Mouse (Mus musculus): ENCODE data around the gene Rae1. TPM values are rescaled to one million over a fixed set of nuclear protein-coding genes. Genes with fewer than 3 reads are reported as not detected.
A peak's percentile ranks its signal among the peaks of the same experiment; 100 is the strongest.

Gene Rae1
- polyA plus RNA-seq, 1 experiment from 2014 or later = 148 TPM

GRCm38 (mm10) chr2:173040803-173041202 is 40.9 kb downstream of the Rae1 start:
- H3K27ac ChIP-seq = no peak overlapping the region
- H3K4me2 ChIP-seq = no peak overlapping the region

GRCm38 (mm10) chr2:173041242-173041641 is 41.3 kb downstream of the Rae1 start:
- Histone ChIP-seq H3K9ac (no peak overlapping the region), H3K36me3 (0 out of 2 replicates have a peak, but pooled peaks cover under 1% of the 10 kb centered on the region), H3K27me3 (no peaks in the 10 kb centered on the region), H3K4me2 (no peak overlapping the region), H3K27ac (no peak overlapping the region), H3K9me3 (no peaks in the 10 kb centered on the region), H3K4me1 (peaks cover 9% of the 10 kb centered on the region), H3K4me3 (no peak overlapping the region)
- ATAC-seq (ENCODE audit: insufficient number of reproducible peaks, insufficient read depth, low FRiP score, low TSS enrichment, low read depth) = no peak
- 59% methylated on average over 5 of the region's 5 CpGs for WGBS

More at GRCm38 (mm10) chr2:173040803-173041202, 40.9 kb downstream of the Rae1 start:
- 82% methylated on average over 3 of the region's 3 CpGs for WGBS
- Histone ChIP-seq H3K36me3 (peaks cover 5% of the 10 kb centered on the region; the same call in 1 of the 2 replicates), H3K27me3 (no peaks in the 10 kb centered on the region), H3K4me3 (no peak overlapping the region), H3K9ac (no peak overlapping the region), H3K9me3 (no peaks in the 10 kb centered on the region), H3K4me1 (peaks cover 9% of the 10 kb centered on the region)
- no peak for ATAC-seq (ENCODE audit: insufficient number of reproducible peaks, insufficient read depth, low FRiP score, low TSS enrichment, low read depth)

GRCm38 (mm10) chr2:173041893-173042292 is 42.0 kb downstream of the Rae1 start:
- Histone ChIP-seq H3K4me1 (peaks cover 15% of the 10 kb centered on the region), H3K4me2 (no peak overlapping the region), H3K9ac (no peak overlapping the region), H3K4me3 (no peak overlapping the region), H3K36me3 (no peaks in the 10 kb centered on the region), H3K9me3 (no peaks in the 10 kb centered on the region), H3K27me3 (no peaks in the 10 kb centered on the region), H3K27ac (no peak overlapping the region)
- ATAC-seq (ENCODE audit: insufficient number of reproducible peaks, insufficient read depth, low FRiP score, low TSS enrichment, low read depth) = no peak
- WGBS = 79% methylated on average over 1 of the region's 1 CpGs

- Histone ChIP-seq H3K4me2 (no peak overlapping the region), H3K9ac (no peak overlapping the region), H3K27me3 (no peaks in the 10 kb centered on the region), H3K9me3 (no peaks in the 10 kb centered on the region), H3K4me1 (peaks cover 15% of the 10 kb centered on the region), H3K27ac (no peak overlapping the region), H3K36me3 (no peaks in the 10 kb centered on the region), H3K4me3 (no peak overlapping the region)
- no peak for ATAC-seq (ENCODE audit: insufficient number of reproducible peaks, insufficient read depth, low FRiP score, low TSS enrichment, low read depth)
- 56% methylated on average over 11 of the region's 11 CpGs for WGBS
These were observed 42.7 kb downstream of the Rae1 start for GRCm38 (mm10) chr2:173042504-173043162.

GRCm38 (mm10) chr2:173044198-173044970 is 44.5 kb downstream of the Rae1 start:
- ATAC-seq (ENCODE audit: insufficient number of reproducible peaks, insufficient read depth, low FRiP score, low TSS enrichment, low read depth) = no peak
- no peak overlapping the region for H3K4me2 ChIP-seq
- H3K9ac ChIP-seq = no peak overlapping the region
- no peaks in the 10 kb centered on the region for H3K9me3 ChIP-seq
- no peaks in the 10 kb centered on the region for H3K27me3 ChIP-seq
- H3K27ac ChIP-seq = no peak overlapping the region
- H3K4me1 ChIP-seq = peaks cover 15% of the 10 kb centered on the region
- no peak overlapping the region for H3K4me3 ChIP-seq
- WGBS = 78% methylated on average over 18 of the region's 18 CpGs
- no peaks in the 10 kb centered on the region for H3K36me3 ChIP-seq

GRCm38 (mm10) chr2:173046582-173047297 is 46.8 kb downstream of the Rae1 start:
- H3K27ac ChIP-seq = no peak overlapping the region
- no peak overlapping the region for H3K4me2 ChIP-seq
- WGBS = 42% methylated on average over 15 of the region's 15 CpGs
- H3K36me3 ChIP-seq = no peaks in the 10 kb centered on the region
- H3K9me3 ChIP-seq = no peaks in the 10 kb centered on the region
- ATAC-seq (ENCODE audit: insufficient number of reproducible peaks, insufficient read depth, low FRiP score, low TSS enrichment, low read depth) = no peak
- H3K9ac ChIP-seq = no peak overlapping the region
- peaks cover 27% of the 10 kb centered on the region for H3K4me1 ChIP-seq
- no peaks in the 10 kb centered on the region for H3K27me3 ChIP-seq
- H3K4me3 ChIP-seq = no peak overlapping the region

- Histone ChIP-seq H3K9ac (no peak overlapping the region), H3K4me1 (peaks cover 27% of the 10 kb centered on the region), H3K27me3 (no peaks in the 10 kb centered on the region), H3K4me3 (no peak overlapping the region), H3K4me2 (no peak overlapping the region), H3K36me3 (no peaks in the 10 kb centered on the region), H3K27ac (no peak overlapping the region), H3K9me3 (no peaks in the 10 kb centered on the region)
- 0 out of 2 replicates have a peak, but pooled peaks have one; percentile 5 for ATAC-seq (ENCODE audit: insufficient number of reproducible peaks, insufficient read depth, low FRiP score, low TSS enrichment, low read depth)
- 68% methylated on average over 5 of the region's 5 CpGs for WGBS
These were observed 47.6 kb downstream of the Rae1 start for GRCm38 (mm10) chr2:173047471-173047870.

- Histone ChIP-seq H3K27me3 (no peaks in the 10 kb centered on the region), H3K36me3 (no peaks in the 10 kb centered on the region), H3K4me1 (peaks cover 20% of the 10 kb centered on the region), H3K9me3 (no peaks in the 10 kb centered on the region), H3K4me2 (no peak overlapping the region), H3K4me3 (no peak overlapping the region), H3K9ac (no peak overlapping the region), H3K27ac (no peak overlapping the region)
- WGBS = 57% methylated on average over 17 of the region's 17 CpGs
- no peak for ATAC-seq (ENCODE audit: insufficient number of reproducible peaks, insufficient read depth, low FRiP score, low TSS enrichment, low read depth)
These were observed 48.3 kb downstream of the Rae1 start for GRCm38 (mm10) chr2:173048041-173048745.

GRCm38 (mm10) chr2:173049231-173049630 is 49.3 kb downstream of the Rae1 start:
- H3K9ac ChIP-seq = 0 out of 2 replicates have a peak overlapping the region, but pooled peaks have one; percentile 6
- H3K4me2 ChIP-seq = no peak overlapping the region
- H3K27ac ChIP-seq = no peak overlapping the region
- H3K4me1 ChIP-seq = peaks cover 18% of the 10 kb centered on the region
- H3K4me3 ChIP-seq = no peak overlapping the region
- ATAC-seq (ENCODE audit: insufficient number of reproducible peaks, insufficient read depth, low FRiP score, low TSS enrichment, low read depth) = no peak
- no peaks in the 10 kb centered on the region for H3K9me3 ChIP-seq
- no peaks in the 10 kb centered on the region for H3K36me3 ChIP-seq
- 74% methylated on average over 3 of the region's 3 CpGs for WGBS
- H3K27me3 ChIP-seq = no peaks in the 10 kb centered on the region

GRCm38 (mm10) chr2:173049817-173050216 is 49.9 kb downstream of the Rae1 start:
- Histone ChIP-seq H3K36me3 (no peaks in the 10 kb centered on the region), H3K4me1 (peaks cover 18% of the 10 kb centered on the region), H3K27me3 (no peaks in the 10 kb centered on the region), H3K9me3 (no peaks in the 10 kb centered on the region), H3K4me2 (no peak overlapping the region), H3K9ac (no peak overlapping the region), H3K4me3 (no peak overlapping the region), H3K27ac (no peak overlapping the region)
- WGBS = 41% methylated on average over 6 of the region's 6 CpGs
- no peak for ATAC-seq (ENCODE audit: insufficient number of reproducible peaks, insufficient read depth, low FRiP score, low TSS enrichment, low read depth)
